Mouse (Mus musculus) embryonic facial prominence, embryonic 15.5 days (tissue): Measurements from ENCODE around the gene Hist2h2bb. TPM values are rescaled to one million over a fixed set of nuclear protein-coding genes. Genes with fewer than 3 reads are reported as not detected.
"Not testable (repeated sequence)": the region's sequence is repeated elsewhere in the genome, so short reads cannot be mapped to it uniquely, and the experiment has no call there.

ENCODE experiments used
- ATAC-seq: fragments of 200-750 bp; cut with Nextera tagmentation; 2 replicates; pipeline ENCODE4 v1.8.0; 2017; ENCODE audit warnings: low read depth, moderate TSS enrichment; ENCODE audit not compliant: insufficient number of reproducible peaks, low FRiP score, low TSS enrichment
- H3K27ac ChIP-seq: fragments of 300-500 bp; sonication (generic); replicated peaks from 2 replicates; pipeline ENCODE4 v1.5.1; 2015; ENCODE audit warnings: mild to moderate bottlenecking, inconsistent platforms
- H3K27me3 ChIP-seq: fragments of 300-500 bp; sonication (generic); 2 replicates; pipeline ENCODE4 v1.6.1; 2015; ENCODE audit warnings: inconsistent platforms
- H3K36me3 ChIP-seq: fragments of 300-500 bp; sonication (generic); 2 replicates; pipeline ENCODE4 v1.6.1; 2015; ENCODE audit warnings: mild to moderate bottlenecking, inconsistent platforms
- H3K4me1 ChIP-seq: fragments of 300-500 bp; sonication (generic); 2 replicates; pipeline ENCODE4 v1.6.1; 2015; ENCODE audit warnings: inconsistent platforms
- H3K4me2 ChIP-seq: fragments of 300-500 bp; sonication (generic); replicated peaks from 2 replicates; pipeline ENCODE4 v1.6.1; 2015; ENCODE audit warnings: mild to moderate bottlenecking, inconsistent platforms
- H3K4me3 ChIP-seq: fragments of 300-500 bp; sonication (generic); replicated peaks from 2 replicates; pipeline ENCODE4 v1.5.1; 2015; ENCODE audit warnings: mild to moderate bottlenecking, inconsistent platforms
- H3K9ac ChIP-seq: fragments of 300-500 bp; sonication (generic); 2 replicates; pipeline ENCODE4 v1.6.1; 2015; ENCODE audit warnings: inconsistent platforms
- H3K9me3 ChIP-seq: fragments of 300-500 bp; sonication (generic); replicated peaks from 2 replicates; pipeline ENCODE4 v1.6.1; 2016; ENCODE audit warnings: inconsistent platforms
- WGBS: fragments of 180-500 bp; shearing (Covaris S2); methylation state at CpG from one replicate; pipeline ENCODE4 v1.1.7; 2015; 5-methylcytosine and 5-hydroxymethylcytosine counted together
- polyA plus RNA-seq: library from polyadenylated mRNA; unstranded; fragments of >200 nt; fragmentation: Nextera tagmentation; extraction: Ambion mirVana; gene quantifications from 2 replicates; pipeline ENCODE4 v1.2.1, GENCODE M21; 2015

Gene Hist2h2bb
- 7.0 and 8.6 TPM in 2 replicates for polyA plus RNA-seq

DNA sequence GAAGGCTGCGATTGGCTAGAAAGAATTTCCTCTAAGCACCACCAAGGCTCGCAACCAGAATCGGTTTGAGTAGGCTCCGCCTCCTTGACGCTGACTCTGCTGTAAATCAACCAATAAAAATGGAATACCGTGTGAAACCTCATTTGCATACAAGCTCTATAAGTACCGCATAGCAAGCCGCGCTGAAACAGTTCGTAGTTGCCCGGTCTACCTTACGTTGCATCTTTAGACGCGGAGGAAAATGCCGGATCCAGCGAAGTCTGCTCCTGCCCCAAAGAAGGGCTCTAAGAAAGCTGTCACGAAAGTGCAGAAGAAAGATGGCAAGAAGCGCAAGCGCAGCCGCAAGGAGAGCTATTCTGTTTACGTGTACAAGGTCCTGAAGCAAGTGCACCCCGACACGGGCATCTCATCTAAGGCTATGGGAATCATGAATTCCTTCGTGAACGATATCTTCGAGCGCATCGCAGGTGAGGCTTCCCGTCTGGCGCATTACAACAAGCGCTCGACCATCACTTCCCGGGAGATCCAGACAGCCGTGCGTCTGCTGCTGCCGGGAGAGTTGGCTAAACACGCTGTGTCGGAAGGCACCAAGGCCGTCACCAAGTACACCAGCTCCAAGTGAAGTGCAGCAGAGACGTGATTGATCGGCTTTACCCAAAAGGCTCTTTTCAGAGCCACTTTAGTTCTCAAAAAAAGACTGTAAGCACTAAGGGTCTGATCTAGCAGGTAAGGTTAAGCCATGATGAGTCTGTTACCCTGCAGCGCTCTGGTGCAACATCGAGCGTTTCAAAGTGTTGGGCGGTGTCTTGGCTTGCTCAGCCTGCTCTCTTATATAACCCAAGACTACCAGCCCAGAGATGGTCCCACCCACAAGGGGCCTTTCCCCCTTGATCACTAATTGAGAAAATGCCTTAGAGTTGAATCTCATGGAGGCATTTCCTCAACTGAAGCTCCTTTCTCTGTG is at the start of gene Hist2h2bb:
TSS of gene Hist2h2bb (plus strand) at position 242 of the 964 bp plus-strand sequence.
- H3K27me3 ChIP-seq: no peaks in the 10 kb centered on the region
- peak within 1 kb of the TSS; percentile 57 for H3K4me3 ChIP-seq
- peak; percentile 96 for ATAC-seq
- peak within 1 kb of the TSS; percentile 85 for H3K4me2 ChIP-seq
- H3K9me3 ChIP-seq: no peaks in the 10 kb centered on the region
- H3K9ac ChIP-seq: peak within 1 kb of the TSS; percentile 57
- no peaks in the 10 kb centered on the region for H3K36me3 ChIP-seq
- peak within 1 kb of the TSS; percentile 96 for H3K27ac ChIP-seq
- H3K4me1 ChIP-seq: peaks cover 13% of the 10 kb centered on the region
- WGBS: under 1% methylated on average over 45 of the region's 45 CpGs

DNA sequence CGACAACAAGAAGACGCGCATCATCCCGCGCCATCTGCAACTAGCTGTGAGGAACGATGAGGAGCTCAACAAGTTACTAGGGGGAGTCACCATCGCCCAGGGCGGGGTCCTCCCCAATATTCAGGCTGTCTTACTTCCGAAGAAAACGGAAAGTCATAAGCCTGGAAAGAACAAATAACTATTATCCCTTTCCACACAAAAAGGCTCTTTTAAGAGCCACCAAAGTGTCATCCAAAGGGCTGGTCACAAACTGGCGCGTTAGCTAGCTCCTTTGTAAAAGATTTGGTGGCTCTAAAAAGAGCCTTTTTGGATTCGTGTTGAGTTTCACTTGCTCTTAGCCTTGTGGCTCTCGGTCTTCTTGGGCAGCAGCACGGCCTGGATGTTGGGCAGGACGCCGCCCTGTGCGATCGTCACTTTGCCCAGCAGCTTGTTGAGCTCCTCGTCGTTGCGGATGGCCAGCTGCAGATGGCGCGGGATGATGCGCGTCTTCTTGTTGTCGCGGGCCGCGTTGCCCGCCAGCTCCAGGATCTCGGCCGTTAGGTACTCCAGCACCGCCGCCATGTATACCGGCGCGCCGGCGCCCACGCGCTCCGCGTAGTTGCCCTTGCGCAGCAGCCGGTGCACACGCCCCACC is 49.3 kb upstream of the Hist2h2bb start:
- not testable (repeated sequence) for H3K36me3 ChIP-seq, H3K9me3 ChIP-seq, H3K27me3 ChIP-seq
- Histone ChIP-seq H3K4me2 (peak overlapping the region; percentile 69), H3K4me1 (peaks cover 31% of the 10 kb centered on the region), H3K27ac (peak overlapping the region; percentile 100), H3K4me3 (peak overlapping the region; percentile 65), H3K9ac (peak overlapping the region; percentile 76)
- ATAC-seq: 0 out of 2 replicates have a peak, but pooled peaks have one; percentile 0
- under 1% methylated on average over 41 of the region's 47 CpGs for WGBS

DNA sequence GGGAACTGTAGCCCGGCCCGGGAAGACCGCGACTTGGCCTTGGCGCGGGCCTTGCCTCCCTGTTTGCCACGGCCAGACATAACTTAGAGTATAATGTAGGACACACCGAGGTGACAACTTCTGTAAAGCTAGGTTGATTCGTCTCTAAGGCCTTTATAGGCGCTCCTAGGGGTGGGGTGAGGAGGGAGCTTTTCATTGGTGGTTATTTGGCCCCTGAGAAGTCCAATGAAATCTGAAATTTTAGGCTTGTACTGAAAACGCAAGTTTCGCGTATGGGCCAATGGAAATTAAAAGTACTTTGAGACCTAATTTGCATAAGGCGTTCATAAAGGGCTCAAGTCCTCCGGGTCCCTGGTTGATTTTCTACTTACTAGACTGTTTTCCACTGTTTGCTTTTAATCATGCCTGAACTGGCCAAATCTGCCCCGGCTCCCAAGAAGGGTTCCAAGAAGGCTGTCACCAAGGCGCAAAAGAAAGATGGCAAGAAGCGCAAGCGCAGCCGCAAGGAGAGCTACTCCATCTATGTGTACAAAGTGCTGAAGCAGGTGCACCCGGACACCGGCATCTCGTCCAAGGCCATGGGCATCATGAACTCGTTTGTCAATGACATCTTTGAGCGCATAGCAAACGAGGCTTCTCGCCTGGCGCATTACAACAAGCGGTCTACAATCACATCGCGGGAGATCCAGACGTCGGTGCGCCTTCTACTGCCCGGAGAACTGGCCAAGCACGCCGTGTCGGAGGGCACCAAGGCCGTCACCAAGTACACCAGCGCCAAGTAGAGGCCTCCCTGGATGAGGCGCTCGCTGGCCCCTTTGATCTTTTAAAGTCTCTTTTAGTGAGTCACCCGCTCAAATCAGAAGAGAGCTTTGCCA is 48.5 kb upstream of the Hist2h2bb start, which contains the start of the genes Hist2h2ac and Hist2h2be:
TSS of gene Hist2h2ac (minus strand) at position 116 of the 875 bp plus-strand sequence.
TSS of gene Hist2h2be (plus strand) at position 355 of the 875 bp plus-strand sequence.
- Histone ChIP-seq H3K9ac (peak within 1 kb of the TSS; percentile 76), H3K36me3 (no peaks in the 10 kb centered on the region), H3K4me1 (peaks cover 31% of the 10 kb centered on the region), H3K27ac (peak within 1 kb of the TSS; percentile 100), H3K4me2 (peak within 1 kb of the TSS; percentile 69), H3K27me3 (no peaks in the 10 kb centered on the region), H3K9me3 (no peaks in the 10 kb centered on the region), H3K4me3 (peak within 1 kb of the TSS; percentile 65)
- under 1% methylated on average over 43 of the region's 43 CpGs for WGBS
- ATAC-seq: peak; percentile 88

DNA sequence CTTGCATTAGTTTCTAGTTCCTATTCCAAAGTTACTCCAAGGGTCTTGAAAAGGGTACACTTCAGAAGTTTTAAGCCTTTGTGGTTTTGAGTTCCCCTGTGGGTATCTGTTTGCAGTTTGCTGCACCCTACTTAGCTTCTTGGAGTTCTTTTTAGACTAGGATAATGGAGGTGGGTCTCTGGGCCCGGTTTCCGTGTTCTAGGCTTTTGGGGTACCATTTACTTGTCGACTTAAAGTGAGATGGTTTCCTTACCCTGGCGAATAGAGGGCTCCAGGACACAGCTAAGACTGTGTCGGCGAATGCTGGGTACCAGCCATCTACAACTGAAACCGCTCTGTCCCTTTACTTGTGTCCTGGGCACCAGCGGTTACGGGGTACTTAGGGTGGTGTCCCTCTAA is 47.9 kb upstream of the Hist2h2bb start:
- ATAC-seq: no peak
- Histone ChIP-seq H3K36me3 (no peaks in the 10 kb centered on the region), H3K4me2 (peak overlapping the region; percentile 69), H3K27ac (peak overlapping the region; percentile 100), H3K9ac (peak overlapping the region; percentile 52), H3K9me3 (no peaks in the 10 kb centered on the region), H3K27me3 (no peaks in the 10 kb centered on the region), H3K4me1 (peaks cover 31% of the 10 kb centered on the region), H3K4me3 (peak overlapping the region; percentile 65)
- 20% methylated on average over 9 of the region's 9 CpGs for WGBS

DNA sequence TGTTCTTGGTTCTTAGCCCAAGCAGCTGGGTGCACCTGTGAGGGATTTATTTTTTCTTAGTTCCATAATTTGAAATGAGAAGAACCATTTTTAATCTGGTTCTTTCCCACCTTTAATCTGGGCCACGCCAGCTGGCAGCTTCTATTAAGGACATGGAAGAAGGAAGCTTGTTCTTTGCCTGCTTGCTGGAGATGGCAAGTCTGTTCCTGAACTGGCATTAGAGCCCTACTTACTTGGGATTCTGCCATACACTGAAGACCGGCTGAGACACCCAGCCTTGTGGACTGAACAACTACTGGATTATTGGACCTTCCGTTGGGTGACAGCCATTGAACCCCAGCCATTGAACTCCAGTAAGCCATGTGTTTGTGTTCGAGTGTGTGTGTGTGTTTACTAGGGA is 46.8 kb upstream of the Hist2h2bb start:
- 87% methylated on average over 4 of the region's 4 CpGs for WGBS
- Histone ChIP-seq H3K9ac (no peak overlapping the region), H3K4me1 (peaks cover 35% of the 10 kb centered on the region), H3K4me2 (peak overlapping the region; percentile 69; the same call in 1 of the 2 replicates), H3K27ac (no peak overlapping the region), H3K9me3 (no peaks in the 10 kb centered on the region), H3K4me3 (no peak overlapping the region), H3K36me3 (no peaks in the 10 kb centered on the region), H3K27me3 (no peaks in the 10 kb centered on the region)
- no peak for ATAC-seq

DNA sequence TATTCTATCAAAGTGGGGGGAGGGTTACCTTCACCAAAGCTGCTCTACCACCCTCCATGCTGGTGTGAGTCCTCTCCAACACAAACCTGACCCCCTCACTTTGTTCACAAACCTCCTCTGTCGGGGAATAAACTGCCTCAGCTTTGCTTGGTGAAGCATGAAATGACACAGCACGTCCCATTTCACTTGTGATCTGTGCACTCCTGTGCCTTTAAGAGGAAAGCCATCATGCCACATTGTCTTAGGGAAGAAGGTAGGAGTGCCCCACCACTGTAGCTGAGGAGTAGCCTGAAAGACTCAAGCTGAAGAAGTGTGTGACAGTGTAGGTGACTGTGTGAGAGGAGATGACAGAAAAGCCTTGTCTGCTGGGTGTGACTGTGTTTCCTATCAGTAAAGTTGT is 44.1 kb upstream of the Hist2h2bb start:
- H3K9ac ChIP-seq: no peak overlapping the region
- H3K27ac ChIP-seq: no peak overlapping the region
- H3K4me1 ChIP-seq: peaks cover 27% of the 10 kb centered on the region
- H3K4me3 ChIP-seq: no peak overlapping the region
- H3K9me3 ChIP-seq: no peaks in the 10 kb centered on the region
- no peaks in the 10 kb centered on the region for H3K27me3 ChIP-seq
- H3K4me2 ChIP-seq: no peak overlapping the region
- ATAC-seq: no peak
- no peaks in the 10 kb centered on the region for H3K36me3 ChIP-seq
- 42% methylated on average over 2 of the region's 2 CpGs for WGBS

DNA sequence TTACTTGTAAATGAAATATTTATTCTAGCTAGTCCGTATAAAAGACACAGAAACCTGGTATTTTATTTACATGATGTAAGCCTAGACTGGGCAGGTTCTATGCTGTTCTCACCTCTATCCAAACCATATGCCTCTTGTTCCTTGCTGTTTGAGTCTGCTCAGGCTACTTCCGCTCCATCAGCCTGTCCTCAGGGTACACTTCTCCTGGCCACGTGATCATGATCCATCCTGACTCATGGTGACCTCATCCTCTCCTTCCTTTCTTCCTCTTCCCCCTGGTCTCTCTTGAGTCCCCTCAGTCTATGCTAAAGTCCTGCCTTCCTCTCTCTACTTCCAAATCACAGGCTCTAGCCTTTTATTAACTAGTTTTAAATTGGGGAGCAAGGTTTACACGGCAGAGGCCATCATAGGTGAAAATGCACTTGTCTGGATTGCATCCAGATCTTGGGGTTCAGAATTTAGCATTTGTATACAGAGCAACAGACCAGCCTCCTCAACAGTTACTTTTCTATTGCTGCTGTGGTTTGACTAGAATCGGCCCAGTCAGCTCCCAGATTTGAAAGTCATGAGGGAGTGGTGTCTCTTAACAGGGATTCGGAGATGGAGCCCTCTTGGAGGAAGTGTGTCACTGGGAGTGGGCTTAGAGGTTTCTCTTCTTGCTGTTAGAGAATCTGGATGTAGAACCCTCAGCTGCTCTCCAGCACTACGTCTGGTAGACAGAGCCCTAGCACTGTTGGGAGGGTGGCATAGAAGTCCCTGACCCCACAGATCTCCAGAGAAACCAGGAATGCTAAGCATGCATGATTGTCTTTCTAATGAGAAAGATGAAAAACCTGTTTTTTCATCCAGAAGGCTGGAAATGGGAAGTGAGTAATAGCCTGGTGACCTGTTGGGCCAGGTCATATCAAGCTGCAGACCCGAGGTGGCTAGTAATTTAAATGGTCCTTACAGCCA is 42.6 kb upstream of the Hist2h2bb start:
- H3K4me3 ChIP-seq: no peak overlapping the region
- no peaks in the 10 kb centered on the region for H3K9me3 ChIP-seq
- no peak for ATAC-seq
- peaks cover 17% of the 10 kb centered on the region for H3K4me1 ChIP-seq
- no peak overlapping the region for H3K9ac ChIP-seq
- H3K27me3 ChIP-seq: no peaks in the 10 kb centered on the region
- H3K36me3 ChIP-seq: no peaks in the 10 kb centered on the region
- no peak overlapping the region for H3K27ac ChIP-seq
- no peak overlapping the region for H3K4me2 ChIP-seq
- 52% methylated on average over 8 of the region's 8 CpGs for WGBS

DNA sequence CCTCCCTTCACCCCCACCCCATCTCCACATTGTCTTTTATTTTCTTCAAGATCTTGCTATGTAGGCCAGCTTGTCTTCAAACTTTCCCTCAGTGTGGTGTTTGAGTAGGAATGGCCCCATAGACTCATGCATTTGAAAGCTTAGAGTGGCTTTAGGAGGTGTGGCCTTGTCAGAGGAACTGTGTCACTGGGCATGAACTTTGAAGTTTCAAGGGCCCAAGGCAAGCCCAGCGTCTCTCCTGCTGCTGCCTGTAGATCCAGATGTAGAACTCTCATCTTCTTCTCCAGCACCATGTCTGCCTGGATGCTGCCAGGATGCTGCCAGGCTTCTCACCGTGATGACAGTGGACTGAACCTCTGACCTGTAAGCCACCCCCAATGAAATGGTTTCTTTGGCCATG is 40.7 kb upstream of the Hist2h2bb start:
- H3K27ac ChIP-seq: no peak overlapping the region
- H3K9me3 ChIP-seq: no peaks in the 10 kb centered on the region
- no peak overlapping the region for H3K9ac ChIP-seq
- H3K4me3 ChIP-seq: no peak overlapping the region
- H3K4me1 ChIP-seq: 0 out of 2 replicates have a peak, but pooled peaks cover 4% of the 10 kb centered on the region
- no peak for ATAC-seq
- no peaks in the 10 kb centered on the region for H3K36me3 ChIP-seq
- WGBS: 64% methylated on average over 2 of the region's 2 CpGs
- H3K4me2 ChIP-seq: no peak overlapping the region
- no peaks in the 10 kb centered on the region for H3K27me3 ChIP-seq

DNA sequence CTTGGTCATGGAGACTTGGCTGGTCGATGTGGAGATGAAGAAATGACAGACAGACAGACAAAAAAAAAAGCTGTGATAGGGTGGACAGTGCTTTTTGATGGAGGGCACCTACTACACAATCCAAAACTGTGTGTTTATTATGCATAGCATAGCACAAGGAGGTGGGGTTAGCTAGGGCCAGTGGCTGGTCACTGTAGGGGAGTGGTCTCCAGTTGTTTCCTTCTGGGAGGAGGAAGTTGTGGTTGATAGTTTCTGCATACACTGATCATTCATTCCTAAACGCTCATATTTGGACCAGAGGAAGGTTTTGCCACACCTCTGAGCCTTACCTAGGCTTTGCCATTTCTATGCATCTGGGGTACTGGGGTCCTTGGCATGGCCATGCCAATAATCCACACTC is 39.1 kb upstream of the Hist2h2bb start:
- Histone ChIP-seq H3K36me3 (no peaks in the 10 kb centered on the region), H3K27me3 (no peaks in the 10 kb centered on the region), H3K4me1 (0 out of 2 replicates have a peak, but pooled peaks cover 4% of the 10 kb centered on the region), H3K9me3 (no peaks in the 10 kb centered on the region), H3K4me3 (no peak overlapping the region), H3K27ac (no peak overlapping the region), H3K9ac (no peak overlapping the region), H3K4me2 (no peak overlapping the region)
- WGBS: 71% methylated on average over 2 of the region's 2 CpGs
- ATAC-seq: no peak
